Mouse (Mus musculus): Measurements from ENCODE around the gene Thoc6. TPM values are rescaled to one million over a fixed set of nuclear protein-coding genes. Genes with fewer than 3 reads are reported as not detected.

Thoc6 gene
- polyA plus RNA-seq, 1 experiment from 2014 or later = 53.4 TPM

Other genes with a start within 250 kb of the Thoc6 start
- gene Vmn2r117, start 194.2 kb downstream of the Thoc6 start, polyA plus RNA-seq (2015; fragmentation: Nextera tagmentation; extraction: Ambion mirVana) = not detected in 2 replicates
- 20.9 and 22.8 TPM in 2 replicates for gene Zfp213, start 109.6 kb downstream of the Thoc6 start, polyA plus RNA-seq (2015; fragmentation: Nextera tagmentation; extraction: Ambion mirVana)
- gene Zfp13, start 74.4 kb downstream of the Thoc6 start, polyA plus RNA-seq (2015; fragmentation: Nextera tagmentation; extraction: Ambion mirVana) = 16.3 and 16.5 TPM in 2 replicates
- gene Zscan10, start 73.0 kb downstream of the Thoc6 start, polyA plus RNA-seq (2015; fragmentation: Nextera tagmentation; extraction: Ambion mirVana) = not detected in 2 replicates
- 1.1 and 1.3 TPM in 2 replicates for gene Mmp25, start 28.6 kb downstream of the Thoc6 start, polyA plus RNA-seq (2015; fragmentation: Nextera tagmentation; extraction: Ambion mirVana)
- gene Bicdl2, start 13.4 kb downstream of the Thoc6 start, polyA plus RNA-seq (2015; fragmentation: Nextera tagmentation; extraction: Ambion mirVana) = 1.3 and 1.5 TPM in 2 replicates
- 63.2 and 69.5 TPM in 2 replicates for gene Hcfc1r1, start 286 bp downstream of the Thoc6 start, polyA plus RNA-seq (2015; fragmentation: Nextera tagmentation; extraction: Ambion mirVana)
- 27.5 and 29.5 TPM in 2 replicates for gene Tnfrsf12a, start 3.6 kb upstream of the Thoc6 start, polyA plus RNA-seq (2015; fragmentation: Nextera tagmentation; extraction: Ambion mirVana)
- 189 and 191 TPM in 2 replicates for gene Cldn6, start 5.4 kb upstream of the Thoc6 start, polyA plus RNA-seq (2015; fragmentation: Nextera tagmentation; extraction: Ambion mirVana)
- gene Cldn9, start 10.1 kb upstream of the Thoc6 start, polyA plus RNA-seq (2015; fragmentation: Nextera tagmentation; extraction: Ambion mirVana) = 51.2 and 53.1 TPM in 2 replicates
- 0.14 and 0.88 TPM in 2 replicates for gene 1520401A03Rik, start 48.9 kb upstream of the Thoc6 start, polyA plus RNA-seq (2015; fragmentation: Nextera tagmentation; extraction: Ambion mirVana)
- gene Pkmyt1, start 52.5 kb upstream of the Thoc6 start, polyA plus RNA-seq (2015; fragmentation: Nextera tagmentation; extraction: Ambion mirVana) = 48.4 and 56.3 TPM in 2 replicates
- gene Paqr4, start 67.0 kb upstream of the Thoc6 start, polyA plus RNA-seq (2015; fragmentation: Nextera tagmentation; extraction: Ambion mirVana) = 19.8 and 23.8 TPM in 2 replicates
- 1.9 and 2.2 TPM in 2 replicates for gene Kremen2, start 72.0 kb upstream of the Thoc6 start, polyA plus RNA-seq (2015; fragmentation: Nextera tagmentation; extraction: Ambion mirVana)
- 89.5 and 91.0 TPM in 2 replicates for gene Flywch1, start 97.7 kb upstream of the Thoc6 start, polyA plus RNA-seq (2015; fragmentation: Nextera tagmentation; extraction: Ambion mirVana)
- 35.0 and 37.4 TPM in 2 replicates for gene Flywch2, start 112.2 kb upstream of the Thoc6 start, polyA plus RNA-seq (2015; fragmentation: Nextera tagmentation; extraction: Ambion mirVana)
- gene Srrm2, start 116.7 kb upstream of the Thoc6 start, polyA plus RNA-seq (2015; fragmentation: Nextera tagmentation; extraction: Ambion mirVana) = 496 and 536 TPM in 2 replicates
- gene Elob, start 155.3 kb upstream of the Thoc6 start, polyA plus RNA-seq (2015; fragmentation: Nextera tagmentation; extraction: Ambion mirVana) = 999 and 1,052 TPM in 2 replicates
- gene Prss33, start 162.2 kb upstream of the Thoc6 start, polyA plus RNA-seq (2015; fragmentation: Nextera tagmentation; extraction: Ambion mirVana) = 0.18 TPM in 1 of 2 replicates, not detected in the other
- gene Prss32, start 170.0 kb upstream of the Thoc6 start, polyA plus RNA-seq (2015; fragmentation: Nextera tagmentation; extraction: Ambion mirVana) = 1.8 TPM in 1 of 2 replicates, not detected in the other
- gene Prss41, start 170.3 kb upstream of the Thoc6 start, polyA plus RNA-seq (2015; fragmentation: Nextera tagmentation; extraction: Ambion mirVana) = 3.2 and 3.3 TPM in 2 replicates
- not detected in 2 replicates for gene Prss21, start 194.2 kb upstream of the Thoc6 start, polyA plus RNA-seq (2015; fragmentation: Nextera tagmentation; extraction: Ambion mirVana)
- gene Dcpp1, start 207.0 kb upstream of the Thoc6 start, polyA plus RNA-seq (2015; fragmentation: Nextera tagmentation; extraction: Ambion mirVana) = not detected in 2 replicates
- not detected in 2 replicates for gene Dcpp2, start 207.0 kb upstream of the Thoc6 start, polyA plus RNA-seq (2015; fragmentation: Nextera tagmentation; extraction: Ambion mirVana)
- not detected in 2 replicates for gene Dcpp3, start 243.6 kb upstream of the Thoc6 start, polyA plus RNA-seq (2015; fragmentation: Nextera tagmentation; extraction: Ambion mirVana)

Measured in kidney, embryonic 15.5 days (tissue).